Mouse (Mus musculus) MEL (cell line): ENCODE data around the gene Cbr1. TPM values are rescaled to one million over a fixed set of nuclear protein-coding genes. Genes with fewer than 3 reads are reported as not detected.

Experiments used
- DNase-seq: peaks from one replicate; pipeline ENCODE4 v3.0.0; 2011; ENCODE audit warnings: low read depth, low spot score
- H3K27ac ChIP-seq: 2 replicates; pipeline ENCODE4 v1.5.1; 2012; ENCODE audit warnings: low read depth, mild to moderate bottlenecking, control low read depth, low read length, moderate library complexity; ENCODE audit not compliant: control insufficient read depth
- H3K27me3 ChIP-seq, 2 experiments: fragments of 150-350 bp in 1 of 2; sonication (generic) in 1 of 2; 2 replicates each; pipeline ENCODE4 v1.6.1; 2012; ENCODE audit warnings: low read length in 2 of 2, mild to moderate bottlenecking in 2 of 2, improper control_type of control experiment in 1 of 2, moderate library complexity in 1 of 2; ENCODE audit not compliant: insufficient read depth in 2 of 2, control insufficient read depth in 1 of 2
- H3K36me3 ChIP-seq, 2 experiments: 2 replicates each; pipeline ENCODE4 v1.6.1; 2012 to 2014; ENCODE audit warnings: low read length in 2 of 2, improper control_type of control experiment in 1 of 2, inconsistent platforms in 1 of 2, mild to moderate bottlenecking in 1 of 2; ENCODE audit not compliant: insufficient read depth in 2 of 2, control insufficient read depth in 1 of 2
- H3K4me1 ChIP-seq, 2 experiments: fragments of 150-350 bp in 1 of 2; sonication (generic) in 1 of 2; 2 replicates each; pipeline ENCODE4 v1.6.1; 2012; ENCODE audit warnings: low read length in 2 of 2, improper control_type of control experiment in 1 of 2, mild to moderate bottlenecking in 1 of 2; ENCODE audit not compliant: insufficient read depth in 2 of 2, control insufficient read depth in 1 of 2
- H3K4me3 ChIP-seq, 2 experiments: fragments of 150-350 bp in 1 of 2; sonication (generic) in 1 of 2; 2 replicates each; pipeline ENCODE4 v1.5.1; 2012; ENCODE audit warnings: low read depth in 2 of 2, low read length in 2 of 2, mild to moderate bottlenecking in 2 of 2, moderate library complexity in 2 of 2, control low read depth in 1 of 2, improper control_type of control experiment in 1 of 2; ENCODE audit not compliant: control insufficient read depth in 1 of 2, insufficient read depth in 1 of 2
- H3K79me2 ChIP-seq: 2 replicates; pipeline ENCODE4 v1.6.1; 2012; ENCODE audit warnings: mild to moderate bottlenecking, low read length, moderate library complexity; ENCODE audit not compliant: control insufficient read depth, poor library complexity, insufficient read depth
- H3K9ac ChIP-seq: 2 replicates; pipeline ENCODE4 v1.6.1; 2012; ENCODE audit warnings: low read depth, mild to moderate bottlenecking, control low read depth, low read length, moderate library complexity; ENCODE audit not compliant: control insufficient read depth, poor library complexity, severe bottlenecking
- H3K9me3 ChIP-seq: fragments of 150-350 bp; sonication (generic); replicated peaks from 2 replicates; pipeline ENCODE4 v1.6.1; 2012; ENCODE audit warnings: mild to moderate bottlenecking, low read length, improper control_type of control experiment, moderate library complexity; ENCODE audit not compliant: insufficient read depth
- CHD1 ChIP-seq: IDR thresholded peaks from 2 replicates; pipeline ENCODE4 v1.6.1; 2012; ENCODE audit warnings: low read depth, mild to moderate bottlenecking, inconsistent platforms, low read length, improper control_type of control experiment
- E2F4 ChIP-seq: IDR thresholded peaks from 2 replicates; pipeline ENCODE4 v1.6.1; 2011; ENCODE audit warnings: low read depth, low read length, improper control_type of control experiment, borderline replicate concordance
- EP300 ChIP-seq, 2 experiments: IDR thresholded peaks; 2 replicates each; pipeline ENCODE4 v1.6.1; 2011; ENCODE audit warnings: improper control_type of control experiment in 2 of 2, low read length in 2 of 2, low read depth in 1 of 2, mild to moderate bottlenecking in 1 of 2
- ETS1 ChIP-seq: IDR thresholded peaks from 2 replicates; pipeline ENCODE4 v1.6.1; 2012; ENCODE audit warnings: low read depth, mild to moderate bottlenecking, inconsistent platforms, low read length, improper control_type of control experiment, moderate library complexity
- GATA1 ChIP-seq: IDR thresholded peaks from 2 replicates; pipeline ENCODE4 v1.6.1; 2011; ENCODE audit warnings: low read depth, low read length, improper control_type of control experiment
- HCFC1 ChIP-seq: IDR thresholded peaks from 2 replicates; pipeline ENCODE4 v1.6.1; 2012; ENCODE audit warnings: low read depth, mild to moderate bottlenecking, inconsistent platforms, low read length, improper control_type of control experiment, moderate library complexity
- MAX ChIP-seq: IDR thresholded peaks from 2 replicates; pipeline ENCODE4 v1.6.1; 2011; ENCODE audit warnings: low read length, improper control_type of control experiment
- MYC ChIP-seq: IDR thresholded peaks from 2 replicates; pipeline ENCODE4 v1.6.1; 2011; ENCODE audit warnings: low read depth, mild to moderate bottlenecking, low read length, improper control_type of control experiment, moderate library complexity
- POLR2A ChIP-seq, 2 experiments: IDR thresholded peaks; 2 replicates each; pipeline ENCODE4 v1.6.1; 2011 to 2012; ENCODE audit warnings: low read length in 2 of 2, mild to moderate bottlenecking in 2 of 2, control low read depth in 1 of 2, improper control_type of control experiment in 1 of 2, low read depth in 1 of 2, moderate library complexity in 1 of 2; ENCODE audit not compliant: control insufficient read depth in 1 of 2, insufficient read depth in 1 of 2, poor library complexity in 1 of 2
- POLR2AphosphoS2 ChIP-seq: IDR thresholded peaks from 2 replicates; pipeline ENCODE4 v1.6.1; 2011; ENCODE audit warnings: low read length, improper control_type of control experiment
- POLR2AphosphoS5 ChIP-seq: IDR thresholded peaks from 2 replicates; pipeline ENCODE4 v1.6.1; 2012; ENCODE audit warnings: low read depth, borderline replicate concordance, mild to moderate bottlenecking, inconsistent platforms, low read length, moderate library complexity, mixed read lengths
- RAD21 ChIP-seq: IDR thresholded peaks from 2 replicates; pipeline ENCODE4 v1.6.1; 2011; ENCODE audit warnings: mild to moderate bottlenecking, low read depth, low read length, improper control_type of control experiment
- RCOR1 ChIP-seq: IDR thresholded peaks from 2 replicates; pipeline ENCODE4 v1.6.1; 2012; ENCODE audit warnings: low read depth, mild to moderate bottlenecking, inconsistent platforms, low read length, improper control_type of control experiment
- TAL1 ChIP-seq: IDR thresholded peaks from 2 replicates; pipeline ENCODE4 v1.6.1; 2012; ENCODE audit warnings: mild to moderate bottlenecking, inconsistent platforms, low read length, moderate library complexity, mixed read lengths
- TBP ChIP-seq: IDR thresholded peaks from 2 replicates; pipeline ENCODE4 v1.8.0; 2011; ENCODE audit warnings: low read depth, low read length, improper control_type of control experiment
- TCF12 ChIP-seq: IDR thresholded peaks from 2 replicates; pipeline ENCODE4 v1.6.1; 2014; ENCODE audit warnings: low read depth, mild to moderate bottlenecking, inconsistent platforms, low read length, improper control_type of control experiment, moderate library complexity
- UBTF ChIP-seq: IDR thresholded peaks from 2 replicates; pipeline ENCODE4 v1.6.1; 2012; ENCODE audit warnings: low read depth, mild to moderate bottlenecking, inconsistent platforms, low read length, improper control_type of control experiment, moderate library complexity, borderline replicate concordance; ENCODE audit not compliant: insufficient read depth
- ZC3H11A ChIP-seq: IDR thresholded peaks from 2 replicates; pipeline ENCODE4 v1.6.1; 2012; ENCODE audit warnings: low read depth, mild to moderate bottlenecking, inconsistent platforms, low read length, improper control_type of control experiment
- ZKSCAN1 ChIP-seq: IDR thresholded peaks from 2 replicates; pipeline ENCODE4 v1.6.1; 2012; ENCODE audit warnings: low read depth, mild to moderate bottlenecking, inconsistent platforms, low read length, improper control_type of control experiment, moderate library complexity
- ZMIZ1 ChIP-seq: IDR thresholded peaks from 2 replicates; pipeline ENCODE4 v1.6.1; 2012; ENCODE audit warnings: low read depth, mild to moderate bottlenecking, inconsistent platforms, low read length, improper control_type of control experiment, moderate library complexity
- ZNF384 ChIP-seq: IDR thresholded peaks from 2 replicates; pipeline ENCODE4 v1.6.1; 2012; ENCODE audit warnings: low read depth, mild to moderate bottlenecking, inconsistent platforms, low read length, improper control_type of control experiment
- polyA plus RNA-seq, 2 experiments: library from polyadenylated mRNA; stranded (reverse) in 1 of 2; unstranded in 1 of 2; fragments of >175 nt in 1 of 2; fragments of >200 nt in 1 of 2; gene quantifications; 2 replicates each; pipeline versions ENCODE4 v1.2.1 to v1.2.4; 2012; ENCODE audit warnings: low replicate concordance in 2 of 2, low read depth in 1 of 2; ENCODE audit not compliant: insufficient read length in 2 of 2, insufficient read depth in 1 of 2, missing spikeins in 1 of 2
- total RNA-seq: library from RNA; depleted of rRNA; stranded (reverse); fragments of 300-350 nt; gene quantifications from 2 replicates; pipeline ENCODE4 v1.2.3, GENCODE M21; 2012

The Cbr1 gene
- total and polyA plus RNA-seq, 3 experiments: 63.0 to 140 TPM; not detected in 1

DNA sequence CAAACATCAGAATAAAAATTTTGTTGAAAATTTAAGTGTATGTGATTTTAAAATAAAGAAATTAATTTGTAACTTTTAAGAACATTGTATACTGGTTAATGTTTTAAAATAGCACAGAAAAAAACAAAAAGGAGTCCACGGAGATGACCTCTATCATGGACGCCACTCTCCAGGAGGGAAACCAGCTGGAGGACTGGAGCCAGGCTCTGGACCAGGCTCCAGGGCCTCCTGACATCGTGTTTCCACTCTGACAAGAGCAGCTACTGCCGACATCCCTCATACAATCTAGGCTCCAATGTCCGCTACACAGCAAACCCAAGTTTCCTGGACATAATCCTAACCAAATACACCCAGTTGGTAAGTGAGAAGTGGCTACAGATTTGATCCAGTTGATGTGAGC, 9.9 kb upstream of the Cbr1 start:
- no peaks in the 10 kb centered on the region for H3K79me2 ChIP-seq
- H3K27ac ChIP-seq: no peak overlapping the region
- H3K9me3 ChIP-seq: no peaks in the 10 kb centered on the region
- TF ChIP-seq POLR2AphosphoS5: no peak
- no peak for TF ChIP-seq UBTF
- TF ChIP-seq MYC: no peak
- no peak for TF ChIP-seq POLR2A (IDR thresholded peaks at IDR 0.05; ENCODE audit: control insufficient read depth in 1 of 2, insufficient read depth in 1 of 2, low read depth in 1 of 2, low read length in 2 of 2, poor library complexity in 1 of 2)
- no peak for TF ChIP-seq HCFC1
- no peak for TF ChIP-seq TBP
- TF ChIP-seq ZC3H11A: no peak
- TF ChIP-seq ZMIZ1: no peak
- no peak for TF ChIP-seq POLR2AphosphoS2
- no peak for TF ChIP-seq CHD1
- no peak for TF ChIP-seq RAD21
- H3K9ac ChIP-seq: no peak overlapping the region
- H3K4me3 ChIP-seq: no peak overlapping the region
- H3K36me3 ChIP-seq: peaks cover 0 to 3% of the 10 kb centered on the region in 2 experiments; a peak in 1 of 4 replicates
- no peaks in the 10 kb centered on the region for H3K4me1 ChIP-seq
- no peak for DNase-seq
- H3K27me3 ChIP-seq: no peaks in the 10 kb centered on the region

DNA sequence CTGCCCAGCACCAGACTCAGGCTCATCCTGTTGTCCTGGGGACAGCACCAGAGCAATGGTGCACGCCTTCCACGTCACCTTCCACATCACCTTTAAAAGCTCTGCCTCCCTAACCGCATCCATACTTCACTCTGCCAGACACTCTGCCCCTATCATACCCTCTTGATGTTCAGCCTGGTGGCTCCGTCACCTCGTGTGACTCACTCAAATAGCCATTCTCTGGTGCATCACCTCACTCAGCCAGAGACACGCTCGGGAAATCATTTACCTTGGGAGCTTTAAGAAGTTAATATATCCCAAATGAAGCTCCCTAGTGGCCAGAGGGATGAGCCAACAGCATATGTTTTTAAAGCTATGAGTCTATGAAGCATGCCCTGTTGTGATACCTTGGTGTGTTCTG, 8.8 kb upstream of the Cbr1 start:
- Histone ChIP-seq H3K79me2 (no peaks in the 10 kb centered on the region), H3K4me1 (no peaks in the 10 kb centered on the region), H3K9ac (no peak overlapping the region), H3K36me3 (peaks cover 0 to 3% of the 10 kb centered on the region in 2 experiments; a peak in 1 of 4 replicates), H3K27me3 (no peaks in the 10 kb centered on the region), H3K9me3 (no peaks in the 10 kb centered on the region)
- no peak for DNase-seq
- TF ChIP-seq TAL1: no peak
- no peak for TF ChIP-seq HCFC1
- TF ChIP-seq, all 39 proteins: peak for 0
- Histone ChIP-seq H3K27ac (no peak overlapping the region), H3K4me3 (no peak overlapping the region)

DNA sequence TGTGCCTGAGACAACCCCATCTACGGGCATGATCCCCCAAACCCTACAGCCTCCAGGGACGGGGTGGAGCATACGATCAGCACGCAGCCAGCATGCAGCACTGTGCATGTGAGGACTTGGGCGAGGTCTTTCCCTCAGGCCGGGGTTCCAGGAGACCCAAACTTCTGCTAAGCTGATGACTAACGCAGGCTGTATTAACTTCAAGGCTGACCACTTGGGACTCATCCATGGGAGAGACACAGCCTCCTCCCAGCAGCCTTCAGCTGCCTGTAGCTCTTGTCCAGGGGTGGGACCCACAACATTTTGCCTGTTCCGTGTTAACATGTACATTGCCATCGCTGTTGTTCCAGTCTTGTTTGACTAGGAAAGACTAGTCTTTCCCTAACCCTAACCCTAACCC, 8.1 kb upstream of the Cbr1 start:
- H3K9me3 ChIP-seq: no peaks in the 10 kb centered on the region
- no peak overlapping the region for H3K27ac ChIP-seq
- no peak overlapping the region for H3K4me3 ChIP-seq
- H3K36me3 ChIP-seq: peaks cover 3% of the 10 kb centered on the region in 2 experiments; a peak in 3 of 4 replicates
- H3K27me3 ChIP-seq: no peaks in the 10 kb centered on the region
- no peak overlapping the region for H3K9ac ChIP-seq
- TF ChIP-seq UBTF (no peak), ZMIZ1 (no peak), MAX (no peak), ZNF384 (no peak), HCFC1 (no peak), POLR2AphosphoS5 (no peak), EP300 (IDR thresholded peaks at IDR 0.05; ENCODE audit: low read depth in 1 of 2, low read length in 2 of 2) (no peak), RCOR1 (no peak), RAD21 (no peak), ZKSCAN1 (no peak), TCF12 (no peak), ZC3H11A (no peak), GATA1 (no peak), ETS1 (no peak), E2F4 (no peak), POLR2A (IDR thresholded peaks at IDR 0.05; ENCODE audit: control insufficient read depth in 1 of 2, insufficient read depth in 1 of 2, low read depth in 1 of 2, low read length in 2 of 2, poor library complexity in 1 of 2) (no peak)
- H3K79me2 ChIP-seq: 0 out of 2 replicates have a peak, but pooled peaks cover under 1% of the 10 kb centered on the region
- no peak for DNase-seq
- H3K4me1 ChIP-seq: 0 out of 4 replicates have a peak, but pooled peaks cover 0 to under 1% of the 10 kb centered on the region in 2 experiments
